Mouse (Mus musculus): ENCODE data around the gene Gm1604a. TPM values are rescaled to one million over a fixed set of nuclear protein-coding genes. Genes with fewer than 3 reads are reported as not detected.
A peak's percentile ranks its signal among the peaks of the same experiment; 100 is the strongest.
"Not testable (repeated sequence)": the region's sequence is repeated elsewhere in the genome, so short reads cannot be mapped to it uniquely, and the experiment has no call there.

Gm1604a gene
- polyA plus RNA-seq, 1 experiment from 2014 or later = not detected

- H3K4me2 ChIP-seq (ENCODE audit: low read depth, low read length); H3K27me3 ChIP-seq (ENCODE audit: control insufficient read depth, insufficient read depth, low read length); H3K9me3 ChIP-seq (ENCODE audit: control insufficient read depth, low read length); H3K9ac ChIP-seq (replicated peaks; ENCODE audit: low read depth, low read length); H3K4me1 ChIP-seq (ENCODE audit: control insufficient read depth, insufficient read depth, low read length); H3K36me3 ChIP-seq (ENCODE audit: control insufficient read depth, insufficient read depth, low read length); ATAC-seq (ENCODE audit: low read depth); H3K4me3 ChIP-seq (ENCODE audit: low read depth, low read length); H3K27ac ChIP-seq (ENCODE audit: low read depth, low read length): not testable (repeated sequence)
- no CpG with 5 or more reads among the region's 12 CpGs for WGBS
Observed at GRCm38 (mm10) chr17:7085469-7086168, 60.3 kb downstream of the Gm1604a start.

GRCm38 (mm10) chr17:7086836-7087235, 61.5 kb downstream of the Gm1604a start:
- not testable (repeated sequence) for H3K4me2 ChIP-seq (ENCODE audit: low read depth, low read length); H3K9me3 ChIP-seq (ENCODE audit: control insufficient read depth, low read length); H3K9ac ChIP-seq (replicated peaks; ENCODE audit: low read depth, low read length); H3K4me1 ChIP-seq (ENCODE audit: control insufficient read depth, insufficient read depth, low read length); ATAC-seq (ENCODE audit: low read depth); H3K27ac ChIP-seq (ENCODE audit: low read depth, low read length); H3K4me3 ChIP-seq (ENCODE audit: low read depth, low read length); H3K36me3 ChIP-seq (ENCODE audit: control insufficient read depth, insufficient read depth, low read length); H3K27me3 ChIP-seq (ENCODE audit: control insufficient read depth, insufficient read depth, low read length)
- 68% methylated on average over 6 of the region's 8 CpGs for WGBS

GRCm38 (mm10) chr17:7097835-7098519, 72.6 kb downstream of the Gm1604a start:
- no CpG with 5 or more reads among the region's 12 CpGs for WGBS
- H3K4me1 ChIP-seq (ENCODE audit: control insufficient read depth, insufficient read depth, low read length); H3K9me3 ChIP-seq (ENCODE audit: control insufficient read depth, low read length); H3K27me3 ChIP-seq (ENCODE audit: control insufficient read depth, insufficient read depth, low read length); H3K4me2 ChIP-seq (ENCODE audit: low read depth, low read length); H3K4me3 ChIP-seq (ENCODE audit: low read depth, low read length); H3K36me3 ChIP-seq (ENCODE audit: control insufficient read depth, insufficient read depth, low read length); H3K9ac ChIP-seq (replicated peaks; ENCODE audit: low read depth, low read length); H3K27ac ChIP-seq (ENCODE audit: low read depth, low read length): not testable (repeated sequence)
- peak; percentile 86 for ATAC-seq (ENCODE audit: low read depth)

- 55% methylated on average over 5 of the region's 10 CpGs for WGBS
- H3K4me1 ChIP-seq (ENCODE audit: control insufficient read depth, insufficient read depth, low read length); H3K27ac ChIP-seq (ENCODE audit: low read depth, low read length); H3K9me3 ChIP-seq (ENCODE audit: control insufficient read depth, low read length); ATAC-seq (ENCODE audit: low read depth); H3K4me2 ChIP-seq (ENCODE audit: low read depth, low read length); H3K36me3 ChIP-seq (ENCODE audit: control insufficient read depth, insufficient read depth, low read length); H3K27me3 ChIP-seq (ENCODE audit: control insufficient read depth, insufficient read depth, low read length); H3K9ac ChIP-seq (replicated peaks; ENCODE audit: low read depth, low read length); H3K4me3 ChIP-seq (ENCODE audit: low read depth, low read length): not testable (repeated sequence)
Observed at GRCm38 (mm10) chr17:7099096-7099495, 73.7 kb downstream of the Gm1604a start.

GRCm38 (mm10) chr17:7102945-7103344, 77.6 kb downstream of the Gm1604a start:
- not testable (repeated sequence) for H3K27ac ChIP-seq (ENCODE audit: low read depth, low read length); H3K4me3 ChIP-seq (ENCODE audit: low read depth, low read length); H3K9me3 ChIP-seq (ENCODE audit: control insufficient read depth, low read length); H3K4me1 ChIP-seq (ENCODE audit: control insufficient read depth, insufficient read depth, low read length); H3K9ac ChIP-seq (replicated peaks; ENCODE audit: low read depth, low read length); H3K27me3 ChIP-seq (ENCODE audit: control insufficient read depth, insufficient read depth, low read length); H3K4me2 ChIP-seq (ENCODE audit: low read depth, low read length); H3K36me3 ChIP-seq (ENCODE audit: control insufficient read depth, insufficient read depth, low read length)
- ATAC-seq (ENCODE audit: low read depth) = peak; percentile 70; the same call in 1 of the 2 replicates
- WGBS = no CpG with 5 or more reads among the region's 7 CpGs

DNA sequence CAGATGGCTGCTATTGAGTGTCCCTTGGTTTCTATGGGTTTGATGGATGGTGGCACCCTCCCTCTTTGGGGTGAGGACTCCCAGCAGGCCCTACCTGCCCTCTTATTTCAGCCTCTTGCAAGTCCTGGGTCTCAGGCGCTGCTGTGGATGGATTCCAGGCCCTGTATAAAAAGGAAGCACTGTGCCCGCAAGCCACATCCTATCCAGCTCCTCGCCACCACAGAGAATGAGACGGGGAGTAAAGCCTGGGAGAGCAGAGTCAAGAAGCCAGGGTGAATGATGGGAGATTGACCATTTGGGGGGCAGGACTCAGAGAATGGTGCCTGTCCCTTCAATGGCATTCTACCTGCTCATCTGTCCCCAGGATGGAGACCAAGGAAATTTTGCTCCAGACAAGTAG, 86.3 kb downstream of the Gm1604a start:
- WGBS = 100% methylated on average over 3 of the region's 4 CpGs

DNA sequence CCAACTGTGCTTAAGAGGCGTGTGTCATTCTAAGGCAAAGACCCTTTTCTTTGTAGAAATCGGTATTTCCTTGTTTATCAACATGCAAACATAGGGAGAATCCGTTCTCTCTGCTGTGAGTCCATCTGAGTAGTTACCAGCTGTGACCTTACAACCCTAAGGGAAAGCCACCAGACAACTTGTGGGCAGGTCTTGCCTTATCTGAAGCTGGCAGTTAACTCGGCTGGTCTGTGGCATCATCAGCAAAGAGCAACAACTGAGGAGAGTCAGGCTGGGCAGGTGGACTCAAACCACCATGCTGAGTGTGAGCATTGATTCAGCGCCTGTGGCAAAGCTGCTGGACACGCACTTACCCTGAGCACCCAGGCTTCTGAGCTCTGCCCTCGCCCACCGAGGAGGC, 90.9 kb downstream of the Gm1604a start:
- not testable (repeated sequence) for H3K4me3 ChIP-seq (ENCODE audit: low read depth, low read length); H3K4me2 ChIP-seq (ENCODE audit: low read depth, low read length); H3K4me1 ChIP-seq (ENCODE audit: control insufficient read depth, insufficient read depth, low read length); H3K27ac ChIP-seq (ENCODE audit: low read depth, low read length); H3K9me3 ChIP-seq (ENCODE audit: control insufficient read depth, low read length); H3K36me3 ChIP-seq (ENCODE audit: control insufficient read depth, insufficient read depth, low read length); H3K9ac ChIP-seq (replicated peaks; ENCODE audit: low read depth, low read length); ATAC-seq (ENCODE audit: low read depth); H3K27me3 ChIP-seq (ENCODE audit: control insufficient read depth, insufficient read depth, low read length)
- WGBS = 79% methylated on average over 6 of the region's 8 CpGs

More for the DNA sequence above, 86.3 kb downstream of the Gm1604a start:
- not testable (repeated sequence) for H3K9ac ChIP-seq (replicated peaks; ENCODE audit: low read depth, low read length); H3K27me3 ChIP-seq (ENCODE audit: control insufficient read depth, insufficient read depth, low read length); H3K36me3 ChIP-seq (ENCODE audit: control insufficient read depth, insufficient read depth, low read length); H3K27ac ChIP-seq (ENCODE audit: low read depth, low read length); H3K4me2 ChIP-seq (ENCODE audit: low read depth, low read length); ATAC-seq (ENCODE audit: low read depth); H3K4me3 ChIP-seq (ENCODE audit: low read depth, low read length); H3K9me3 ChIP-seq (ENCODE audit: control insufficient read depth, low read length); H3K4me1 ChIP-seq (ENCODE audit: control insufficient read depth, insufficient read depth, low read length)

GRCm38 (mm10) chr17:7120835-7121234, 95.5 kb downstream of the Gm1604a start:
- not testable (repeated sequence) for H3K9me3 ChIP-seq (ENCODE audit: control insufficient read depth, low read length); H3K27ac ChIP-seq (ENCODE audit: low read depth, low read length); H3K4me3 ChIP-seq (ENCODE audit: low read depth, low read length); H3K36me3 ChIP-seq (ENCODE audit: control insufficient read depth, insufficient read depth, low read length); H3K4me2 ChIP-seq (ENCODE audit: low read depth, low read length); H3K4me1 ChIP-seq (ENCODE audit: control insufficient read depth, insufficient read depth, low read length); H3K27me3 ChIP-seq (ENCODE audit: control insufficient read depth, insufficient read depth, low read length); H3K9ac ChIP-seq (replicated peaks; ENCODE audit: low read depth, low read length); ATAC-seq (ENCODE audit: low read depth)
- WGBS = 95% methylated on average over 3 of the region's 3 CpGs

GRCm38 (mm10) chr17:7122554-7122953, 97.2 kb downstream of the Gm1604a start:
- not testable (repeated sequence) for ATAC-seq (ENCODE audit: low read depth); H3K4me1 ChIP-seq (ENCODE audit: control insufficient read depth, insufficient read depth, low read length); H3K27ac ChIP-seq (ENCODE audit: low read depth, low read length); H3K4me3 ChIP-seq (ENCODE audit: low read depth, low read length); H3K9ac ChIP-seq (replicated peaks; ENCODE audit: low read depth, low read length); H3K27me3 ChIP-seq (ENCODE audit: control insufficient read depth, insufficient read depth, low read length); H3K36me3 ChIP-seq (ENCODE audit: control insufficient read depth, insufficient read depth, low read length); H3K9me3 ChIP-seq (ENCODE audit: control insufficient read depth, low read length); H3K4me2 ChIP-seq (ENCODE audit: low read depth, low read length)
- 86% methylated on average over 11 of the region's 11 CpGs for WGBS
